Mouse (Mus musculus): Measurements from ENCODE around the gene Gm10945. TPM values are rescaled to one million over a fixed set of nuclear protein-coding genes. Genes with fewer than 3 reads are reported as not detected.

Gm10945 gene
- not detected for polyA plus RNA-seq (2017; shearing (Covaris generic))

DNA sequence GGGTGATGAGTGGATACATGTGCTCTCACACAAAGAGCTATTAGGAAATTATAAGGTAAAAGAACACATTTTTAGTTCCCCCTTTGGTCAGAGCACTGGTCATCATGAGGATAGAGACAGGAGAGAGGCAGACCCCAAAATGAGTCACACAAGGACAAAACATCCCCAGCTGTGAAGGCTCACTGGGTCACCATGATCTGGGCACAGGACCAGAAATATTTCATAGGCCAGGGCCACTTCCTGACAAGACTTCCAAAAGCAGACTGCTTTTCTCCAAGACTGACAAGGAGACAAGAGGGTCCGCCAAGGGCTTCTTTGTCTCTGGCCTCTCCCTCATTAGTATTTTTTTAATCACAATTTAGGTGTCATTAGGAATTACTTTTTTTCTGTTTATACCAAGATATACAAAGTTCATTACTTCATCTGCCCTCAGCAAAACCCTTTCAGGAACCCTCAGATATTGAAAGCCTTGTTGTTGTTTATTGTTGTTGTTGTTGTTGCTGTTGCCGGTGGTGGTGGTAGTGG is at the start of gene Gm10945:
Gene Gm10945 (minus strand): TSS at position 475 of the 525 bp plus-strand sequence.

GRCm38 (mm10) chr10:6758206-6758605 is 3.4 kb downstream of the Gm10945 start, which contains the start of gene Oprm1:
Gene Oprm1 (plus strand): TSS chr10:6758506.

Other genes with a start within 250 kb of the Gm10945 start
- gene Oprm1, start 3.3 kb downstream of the Gm10945 start, polyA plus RNA-seq (2017; shearing (Covaris generic)) = 0.52 TPM

Measured in effector memory CD4-positive, alpha-beta T cell, adult 5 months (primary cell).